Mouse (Mus musculus) monocyte, adult 2 months (primary cell): ENCODE data around the gene Msrb1.
"Not testable (repeated sequence)": the region's sequence is repeated elsewhere in the genome, so short reads cannot be mapped to it uniquely, and the experiment has no call there.

Experiments used
- DNase-seq, 2 experiments: peaks; one replicate each; pipeline ENCODE4 v3.0.0; 2022; ENCODE audit warnings: low spot score in 2 of 2, low read depth in 1 of 2

Msrb1 gene

GRCm38 (mm10) chr17:24736330-24737051 lies at the start of gene Msrb1:
Msrb1 (plus strand) TSS chr17:24736642.
- DNase-seq = peak; percentile 97

- peak in 1 of 2 experiments; percentile 38 for DNase-seq
These were observed 49.3 kb upstream of the Msrb1 start for GRCm38 (mm10) chr17:24687146-24687595.

GRCm38 (mm10) chr17:24687599-24687998 lies 48.8 kb upstream of the Msrb1 start:
- no peak for DNase-seq

GRCm38 (mm10) chr17:24689251-24690081 lies 47.0 kb upstream of the Msrb1 start, which contains the start of gene Syngr3:
Syngr3 (minus strand) TSS chr17:24689955.
- DNase-seq = no peak

- no peak for DNase-seq
These were observed 44.1 kb upstream of the Msrb1 start for GRCm38 (mm10) chr17:24692385-24692784.

- no peak for DNase-seq
These were observed 41.0 kb upstream of the Msrb1 start for GRCm38 (mm10) chr17:24695326-24696010.

GRCm38 (mm10) chr17:24696011-24696697 lies 40.3 kb upstream of the Msrb1 start, which contains the start of the genes Gfer and Noxo1:
Gfer (minus strand) TSS chr17:24696156.
Noxo1 (plus strand) TSS chr17:24696234.
- peak in 1 of 2 experiments; percentile 47 for DNase-seq

- DNase-seq = no peak
These were observed 38.5 kb upstream of the Msrb1 start for GRCm38 (mm10) chr17:24697985-24698384.

- DNase-seq = no peak
These were observed 37.7 kb upstream of the Msrb1 start for GRCm38 (mm10) chr17:24698715-24699114.

- no peak for DNase-seq
These were observed 37.0 kb upstream of the Msrb1 start for GRCm38 (mm10) chr17:24699473-24699872.

- DNase-seq = no peak
These were observed 35.2 kb upstream of the Msrb1 start for GRCm38 (mm10) chr17:24701251-24701650.

- DNase-seq = no peak
These were observed 30.6 kb upstream of the Msrb1 start for GRCm38 (mm10) chr17:24705821-24706220.

GRCm38 (mm10) chr17:24706982-24707800 lies 29.3 kb upstream of the Msrb1 start, which contains the start of gene Tbl3:
Tbl3 (minus strand) TSS chr17:24707660.
- peak; percentile 70 to 88 for DNase-seq

- no peak for DNase-seq
These were observed 28.5 kb upstream of the Msrb1 start for GRCm38 (mm10) chr17:24707801-24708425.

- no peak for DNase-seq
These were observed 27.8 kb upstream of the Msrb1 start for GRCm38 (mm10) chr17:24708646-24709045.

- no peak for DNase-seq
These were observed 20.9 kb upstream of the Msrb1 start for GRCm38 (mm10) chr17:24715556-24715955.

- DNase-seq = no peak
These were observed 20.2 kb upstream of the Msrb1 start for GRCm38 (mm10) chr17:24716166-24716682.

- no peak for DNase-seq
These were observed 18.5 kb upstream of the Msrb1 start, which contains the start of the genes Rnf151 and Rps2 for GRCm38 (mm10) chr17:24717943-24718342. Rnf151 (minus strand) TSS chr17:24718063. Rps2 (plus strand) TSS chr17:24718116.

- DNase-seq = not testable (repeated sequence)
These were observed 17.5 kb upstream of the Msrb1 start for GRCm38 (mm10) chr17:24718938-24719337.
